Mouse (Mus musculus): ENCODE results near the gene Il7r. TPM values are rescaled to one million over a fixed set of nuclear protein-coding genes. Genes with fewer than 3 reads are reported as not detected.

The Il7r gene
- polyA plus RNA-seq, 1 experiment from 2014 or later, result 1.2 TPM

GRCm38 (mm10) chr15:9464039-9464438 lies 65.9 kb downstream of the Il7r start:
- WGBS, result 25% methylated on average over 1 of the region's 1 CpGs
- H3K9me3 ChIP-seq, result no peaks in the 10 kb centered on the region
- no peak overlapping the region for H3K27ac ChIP-seq
- ATAC-seq (ENCODE audit: insufficient read depth, low FRiP score, low read depth), result no peak
- H3K36me3 ChIP-seq, result no peaks in the 10 kb centered on the region
- no peak overlapping the region for H3K4me2 ChIP-seq
- H3K4me3 ChIP-seq (replicated peaks), result no peak overlapping the region
- H3K9ac ChIP-seq, result no peak overlapping the region
- H3K27me3 ChIP-seq (replicated peaks), result no peaks in the 10 kb centered on the region
- no peaks in the 10 kb centered on the region for H3K4me1 ChIP-seq

- Histone ChIP-seq H3K9ac (no peak overlapping the region), H3K27ac (no peak overlapping the region), H3K36me3 (no peaks in the 10 kb centered on the region), H3K27me3 (replicated peaks) (no peaks in the 10 kb centered on the region), H3K4me2 (no peak overlapping the region), H3K9me3 (no peaks in the 10 kb centered on the region), H3K4me1 (no peaks in the 10 kb centered on the region), H3K4me3 (replicated peaks) (no peak overlapping the region)
- WGBS, result 45% methylated on average over 7 of the region's 7 CpGs
- ATAC-seq (ENCODE audit: insufficient read depth, low FRiP score, low read depth), result peak; percentile 43; the same call in 1 of the 2 replicates
Measured at GRCm38 (mm10) chr15:9463521-9464027, 66.4 kb downstream of the Il7r start.

Other genes with a start within 250 kb of the Il7r start
- not detected in 2 replicates for gene Ugt3a2, start 194.6 kb downstream of the Il7r start, polyA plus RNA-seq (2015; fragmentation: Nextera tagmentation; extraction: Ambion mirVana)
- 7.5 and 10.9 TPM in 2 replicates for gene Capsl, start 94.1 kb downstream of the Il7r start, polyA plus RNA-seq (2015; fragmentation: Nextera tagmentation; extraction: Ambion mirVana)
- 0.04 and 0.14 TPM in 2 replicates for gene Spef2, start 218.7 kb upstream of the Il7r start, polyA plus RNA-seq (2015; fragmentation: Nextera tagmentation; extraction: Ambion mirVana)